Mouse (Mus musculus) erythroblast, embryonic 14.5 days (primary cell): ENCODE results near the gene Unk. TPM values are rescaled to one million over a fixed set of nuclear protein-coding genes. Genes with fewer than 3 reads are reported as not detected.

Source experiments
- H3K27me3 ChIP-seq: 2 replicates; pipeline ENCODE4 v1.6.1; 2012; ENCODE audit warnings: inconsistent platforms; ENCODE audit not compliant: control insufficient read depth
- H3K36me3 ChIP-seq: 2 replicates; pipeline ENCODE4 v1.6.1; 2012; ENCODE audit warnings: mild to moderate bottlenecking, inconsistent platforms; ENCODE audit not compliant: control insufficient read depth
- H3K4me1 ChIP-seq: 2 replicates; pipeline ENCODE4 v1.6.1; 2012; ENCODE audit warnings: inconsistent platforms; ENCODE audit not compliant: control insufficient read depth
- H3K4me3 ChIP-seq: replicated peaks from 2 replicates; pipeline ENCODE3; 2012; ENCODE audit warnings: moderate library complexity, mild to moderate bottlenecking, inconsistent platforms
- H3K9me3 ChIP-seq: 2 replicates; pipeline ENCODE4 v1.6.1; 2012; ENCODE audit warnings: low read length, inconsistent platforms, mixed read lengths; ENCODE audit not compliant: control insufficient read depth
- GATA1 ChIP-seq: IDR thresholded peaks from 2 replicates; pipeline ENCODE4 v1.6.1; 2012; ENCODE audit warnings: low read length, inconsistent platforms, mixed read lengths
- TAL1 ChIP-seq: IDR thresholded peaks from 3 replicates; pipeline ENCODE4 v1.6.1; 2012; ENCODE audit warnings: low read length, inconsistent platforms, mixed read lengths
- polyA plus RNA-seq: library from polyadenylated mRNA; stranded (reverse); fragments of >175 nt; gene quantifications from 2 replicates; pipeline ENCODE4 v1.2.3, GENCODE M21; 2012

Unk gene
- polyA plus RNA-seq, 1 experiment, result 3.6 TPM

GRCm38 (mm10) chr11:116025056-116025845 is 4.9 kb upstream of the Unk start:
- H3K4me1 ChIP-seq, result peaks cover 37% of the 10 kb centered on the region
- peaks cover 33% of the 10 kb centered on the region for H3K36me3 ChIP-seq
- H3K9me3 ChIP-seq, result no peaks in the 10 kb centered on the region
- TF ChIP-seq GATA1 (no peak), TAL1 (no peak)
- no peaks in the 10 kb centered on the region for H3K27me3 ChIP-seq
- H3K4me3 ChIP-seq, result peak overlapping the region; percentile 6

GRCm38 (mm10) chr11:116027756-116028155 is 2.4 kb upstream of the Unk start, which contains the start of gene H3f3b:
Gene H3f3b (minus strand): TSS chr11:116027962.
- Histone ChIP-seq H3K4me3 (no peak within 1 kb of the TSS), H3K9me3 (no peaks in the 10 kb centered on the region), H3K27me3 (no peaks in the 10 kb centered on the region), H3K36me3 (peaks cover 25% of the 10 kb centered on the region), H3K4me1 (peaks cover 46% of the 10 kb centered on the region)
- TF ChIP-seq TAL1 (no peak), GATA1 (no peak)

- peaks cover 50% of the 10 kb centered on the region for H3K4me1 ChIP-seq
- no peaks in the 10 kb centered on the region for H3K27me3 ChIP-seq
- H3K4me3 ChIP-seq, result no peak overlapping the region
- no peaks in the 10 kb centered on the region for H3K9me3 ChIP-seq
- TF ChIP-seq GATA1 (no peak), TAL1 (no peak)
- H3K36me3 ChIP-seq, result peaks cover 29% of the 10 kb centered on the region
Measured at GRCm38 (mm10) chr11:116028177-116028865, 1.8 kb upstream of the Unk start.

DNA sequence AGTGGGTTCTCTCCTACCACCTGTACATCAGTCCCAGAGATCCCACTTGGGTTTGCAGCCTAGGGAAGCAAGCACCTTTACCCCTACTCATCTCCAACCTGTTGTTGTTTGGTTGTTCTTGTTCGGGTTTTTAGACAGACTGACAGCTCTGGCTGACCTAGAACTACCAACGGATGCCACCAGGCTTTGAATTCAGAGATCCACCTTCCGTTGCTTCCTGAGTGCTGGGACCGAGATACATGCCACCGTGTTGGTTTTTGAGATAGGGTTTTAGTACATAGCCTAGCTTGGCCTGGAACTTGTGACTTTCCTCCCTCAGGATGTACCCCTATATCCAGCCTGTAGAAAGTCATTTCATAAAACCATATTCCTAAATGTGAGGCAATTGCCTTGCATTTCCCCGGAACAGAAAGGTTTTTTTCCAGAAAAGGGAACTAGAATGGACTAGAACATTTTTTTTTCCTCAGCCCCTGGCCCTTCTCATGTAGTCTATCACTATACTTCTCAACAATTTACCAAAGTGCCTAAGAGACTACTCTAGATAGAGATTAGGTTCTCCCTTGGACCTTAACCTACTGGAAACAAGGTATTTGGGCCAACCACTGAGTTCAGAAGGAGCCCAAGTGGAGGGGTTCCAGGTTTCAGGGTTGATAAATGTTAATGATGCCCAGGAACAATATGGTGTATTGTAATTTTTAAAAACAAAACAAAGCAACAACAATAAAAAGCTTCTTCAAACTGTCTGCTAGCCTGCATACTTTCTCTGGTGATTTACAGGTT is 846 bp upstream of the Unk start:
- peaks cover 53% of the 10 kb centered on the region for H3K4me1 ChIP-seq

GRCm38 (mm10) chr11:116030898-116031845 is 1.1 kb downstream of the Unk start:
- peaks cover 37% of the 10 kb centered on the region for H3K36me3 ChIP-seq
- peaks cover 51% of the 10 kb centered on the region for H3K4me1 ChIP-seq
- no peaks in the 10 kb centered on the region for H3K27me3 ChIP-seq
- no peaks in the 10 kb centered on the region for H3K9me3 ChIP-seq
- peak overlapping the region; percentile 97 for H3K4me3 ChIP-seq
- TF ChIP-seq TAL1 (no peak), GATA1 (no peak)

More for the DNA sequence above, 846 bp upstream of the Unk start:
- TF ChIP-seq GATA1, result no peak
- TF ChIP-seq TAL1, result no peak
- Histone ChIP-seq H3K4me3 (peak overlapping the region; percentile 97), H3K36me3 (peaks cover 28% of the 10 kb centered on the region), H3K27me3 (no peaks in the 10 kb centered on the region), H3K9me3 (no peaks in the 10 kb centered on the region)

GRCm38 (mm10) chr11:116034584-116034983 is 4.5 kb downstream of the Unk start:
- no peak overlapping the region for H3K4me3 ChIP-seq
- TF ChIP-seq GATA1 (no peak), TAL1 (no peak)
- no peaks in the 10 kb centered on the region for H3K27me3 ChIP-seq
- peaks cover 35% of the 10 kb centered on the region for H3K4me1 ChIP-seq
- no peaks in the 10 kb centered on the region for H3K9me3 ChIP-seq
- H3K36me3 ChIP-seq, result peaks cover 66% of the 10 kb centered on the region

DNA sequence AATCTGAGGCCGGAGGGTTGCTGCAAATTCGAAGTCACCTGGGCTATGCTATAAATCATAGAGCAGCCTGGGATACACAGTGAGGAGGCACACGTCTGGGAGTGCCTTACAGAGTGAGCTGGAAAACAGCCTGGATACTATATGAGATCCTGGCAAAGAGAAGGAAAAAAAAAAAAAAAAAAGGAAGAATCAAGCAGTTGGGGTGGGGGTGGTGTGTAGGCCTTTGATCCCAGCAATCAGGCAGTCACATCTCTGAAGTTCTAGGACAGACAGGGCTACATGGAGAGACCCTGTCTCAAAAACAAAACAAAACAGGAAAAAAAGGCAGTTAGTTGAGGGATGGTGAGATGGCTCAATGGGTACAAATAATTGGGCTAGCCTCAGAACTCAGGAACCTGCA is 6.5 kb downstream of the Unk start:
- no peak overlapping the region for H3K4me3 ChIP-seq
- H3K27me3 ChIP-seq, result no peaks in the 10 kb centered on the region
- peaks cover 21% of the 10 kb centered on the region for H3K4me1 ChIP-seq
- H3K9me3 ChIP-seq, result no peaks in the 10 kb centered on the region; the same call in 1 of the 2 replicates
- TF ChIP-seq TAL1, result no peak
- no peak for TF ChIP-seq GATA1
- peaks cover 73% of the 10 kb centered on the region for H3K36me3 ChIP-seq

- peaks cover 3% of the 10 kb centered on the region for H3K9me3 ChIP-seq
- no peak overlapping the region for H3K4me3 ChIP-seq
- no peaks in the 10 kb centered on the region for H3K27me3 ChIP-seq
- peaks cover 19% of the 10 kb centered on the region for H3K4me1 ChIP-seq
- no peak for TF ChIP-seq GATA1
- TF ChIP-seq TAL1, result no peak
- peaks cover 76% of the 10 kb centered on the region for H3K36me3 ChIP-seq
Measured at GRCm38 (mm10) chr11:116037826-116038225, 7.7 kb downstream of the Unk start.
